Mouse (Mus musculus) CH12.LX (cell line): ENCODE data around the gene Mfsd6l.

ENCODE experiments used
- CTCF ChIP-seq, 2 experiments: IDR thresholded peaks in 1 of 2; conservative IDR thresholded peaks in 1 of 2; 2 replicates each; pipeline ENCODE4 v1.5.1; 2011 to 2012; ENCODE audit warnings: low read depth in 2 of 2, low read length in 2 of 2, improper control_type of control experiment in 1 of 2, inconsistent platforms in 1 of 2, mild to moderate bottlenecking in 1 of 2, moderate library complexity in 1 of 2
- POLR2A ChIP-seq: IDR thresholded peaks from 2 replicates; pipeline ENCODE4 v1.6.1; 2011; ENCODE audit warnings: low read depth, mild to moderate bottlenecking, improper control_type of control experiment, low read length

- TF ChIP-seq CTCF (conservative IDR thresholded peaks at IDR 0.05 in 1 of 2, IDR thresholded peaks at IDR 0.05 in 1 of 2; ENCODE audit: low read depth in 2 of 2, low read length in 2 of 2) (no peak), POLR2A (no peak)
Measured at GRCm38 (mm10) chr11:68536026-68536425, 20.0 kb upstream of the Mfsd6l start.
